Mouse (Mus musculus) T-cell, adult 66 days (primary cell): ENCODE data around the gene Mief2. TPM values are rescaled to one million over a fixed set of nuclear protein-coding genes. Genes with fewer than 3 reads are reported as not detected.

Experiments
- total RNA-seq, 2 experiments: library from RNA; stranded (reverse); gene quantifications; 3 replicates in 1 of 2; 4 replicates in 1 of 2; pipeline ENCODE4 v1.2.4; 2023

Mief2 gene
- total RNA-seq = 10 to 100 TPM in 1 of 2 experiments, 1 to 10 TPM in 1; 8.6 to 12.6 TPM

GRCm38 (mm10) chr11:60728260-60728761, at the start of gene Mief2:
Mief2 (plus strand) TSS chr11:60728398.

GRCm38 (mm10) chr11:60699524-60700075, 28.6 kb upstream of the Mief2 start, which contains the start of gene Llgl1:
Llgl1 (plus strand) TSS chr11:60699723.

GRCm38 (mm10) chr11:60726601-60727391, 1.4 kb upstream of the Mief2 start, which contains the start of gene Flii:
Flii (minus strand) TSS chr11:60727263.

GRCm38 (mm10) chr11:60776829-60777740, 48.9 kb downstream of the Mief2 start, which contains the start of the genes Top3a and Smcr8:
Top3a (minus strand) TSS chr11:60777365.
Smcr8 (plus strand) TSS chr11:60777524.

Other genes with a start within 250 kb of the Mief2 start
- 10 to 100 TPM; 69.8 to 78.6 TPM for gene Alkbh5, start 192.0 kb upstream of the Mief2 start, total RNA-seq
- gene Llgl1, start 28.7 kb upstream of the Mief2 start, total RNA-seq = 10 to 100 TPM; 38.2 to 41.0 TPM
- 100 to 1,000 TPM; 187 to 190 TPM for gene Flii, start 1.1 kb upstream of the Mief2 start, total RNA-seq
- gene Top3a, start 49.0 kb downstream of the Mief2 start, total RNA-seq = 10 to 100 TPM; 23.1 to 25.3 TPM
- 10 to 100 TPM; 80.7 to 87.2 TPM for gene Smcr8, start 49.1 kb downstream of the Mief2 start, total RNA-seq
- 1 to 10 TPM; 8.6 to 9.2 TPM for gene Shmt1, start 83.3 kb downstream of the Mief2 start, total RNA-seq
- gene Dhrs7b, start 102.2 kb downstream of the Mief2 start, total RNA-seq = 10 to 100 TPM; 16.1 to 17.1 TPM
- 10 to 100 TPM; 27.8 to 28.8 TPM for gene Tmem11, start 150.9 kb downstream of the Mief2 start, total RNA-seq
- gene Natd1, start 186.4 kb downstream of the Mief2 start, total RNA-seq = 10 to 100 TPM in 1 of 2 experiments, 1 to 10 TPM in 1; 9.5 to 10.5 TPM
- 10 to 100 TPM; 33.9 to 35.5 TPM for gene Map2k3, start 203.6 kb downstream of the Mief2 start, total RNA-seq